Mouse (Mus musculus): ENCODE data around the gene Gm3755. TPM values are rescaled to one million over a fixed set of nuclear protein-coding genes. Genes with fewer than 3 reads are reported as not detected.
"Not testable (repeated sequence)": the region's sequence is repeated elsewhere in the genome, so short reads cannot be mapped to it uniquely, and the experiment has no call there.

Gm3755 gene
- total RNA-seq (2014; rRNA removed; ENCODE audit: low replicate concordance): not detected in 2 replicates
- not detected in 2 replicates for polyA plus RNA-seq (2015; fragmentation: Nextera tagmentation; extraction: Ambion mirVana)

- H3K4me1 ChIP-seq (ENCODE audit: control insufficient read depth, insufficient read depth); H3K4me2 ChIP-seq (ENCODE audit: low read depth, low read length); H3K9ac ChIP-seq (replicated peaks; ENCODE audit: low read depth, low read length); H3K4me3 ChIP-seq (ENCODE audit: low read depth, low read length); ATAC-seq (ENCODE audit: insufficient read depth, low read depth); H3K27ac ChIP-seq (ENCODE audit: low read depth); DNase-seq (ENCODE audit: low spot score); H3K36me3 ChIP-seq (replicated peaks; ENCODE audit: control insufficient read depth, insufficient read depth, low read length); H3K27me3 ChIP-seq (ENCODE audit: control insufficient read depth, insufficient read depth, low read length); H3K9me3 ChIP-seq (replicated peaks; ENCODE audit: control insufficient read depth, low read length): not testable (repeated sequence)
- WGBS: no CpG with 5 or more reads among the region's 2 CpGs
Measured at GRCm38 (mm10) chr14:7450817-7451216, at the start of gene Gm3755. TSS of gene Gm3755 (minus strand) at chr14:7450917.

DNA sequence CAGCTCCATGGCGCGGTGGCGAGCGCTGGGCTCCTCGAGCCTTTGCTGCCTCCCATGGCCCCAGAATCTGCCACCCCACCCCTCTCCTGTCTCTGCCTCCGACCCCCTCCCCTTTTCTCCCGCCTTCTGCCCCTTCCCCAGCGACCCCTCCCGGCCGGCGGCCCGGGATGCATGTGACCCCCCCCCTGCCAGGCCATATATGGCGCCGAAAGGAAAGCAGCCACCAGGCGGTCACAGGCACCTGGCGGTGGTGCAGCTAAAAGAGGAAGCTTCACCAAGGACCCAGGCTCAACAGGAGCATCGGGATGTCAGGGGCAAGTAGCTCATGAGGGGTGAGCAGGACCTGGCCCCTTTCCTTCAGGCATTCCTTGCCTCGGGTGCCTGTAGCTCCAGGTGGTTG, 38.0 kb upstream of the Gm3755 start:
- H3K4me1 ChIP-seq (ENCODE audit: control insufficient read depth, insufficient read depth); H3K27ac ChIP-seq (ENCODE audit: low read depth); ATAC-seq (ENCODE audit: insufficient read depth, low read depth); H3K9ac ChIP-seq (replicated peaks; ENCODE audit: low read depth, low read length); H3K27me3 ChIP-seq (ENCODE audit: control insufficient read depth, insufficient read depth, low read length); H3K9me3 ChIP-seq (replicated peaks; ENCODE audit: control insufficient read depth, low read length); H3K36me3 ChIP-seq (replicated peaks; ENCODE audit: control insufficient read depth, insufficient read depth, low read length): not testable (repeated sequence)
- DNase-seq (ENCODE audit: low spot score): peak; percentile 2
- WGBS: under 1% methylated on average over 10 of the region's 18 CpGs
- Histone ChIP-seq H3K4me3 (ENCODE audit: low read depth, low read length) (peak overlapping the region; percentile 26), H3K4me2 (ENCODE audit: low read depth, low read length) (peak overlapping the region; percentile 45)

- H3K36me3 ChIP-seq (replicated peaks; ENCODE audit: control insufficient read depth, insufficient read depth, low read length); H3K4me1 ChIP-seq (ENCODE audit: control insufficient read depth, insufficient read depth); H3K9ac ChIP-seq (replicated peaks; ENCODE audit: low read depth, low read length); H3K9me3 ChIP-seq (replicated peaks; ENCODE audit: control insufficient read depth, low read length); H3K4me2 ChIP-seq (ENCODE audit: low read depth, low read length); H3K27me3 ChIP-seq (ENCODE audit: control insufficient read depth, insufficient read depth, low read length); ATAC-seq (ENCODE audit: insufficient read depth, low read depth); H3K27ac ChIP-seq (ENCODE audit: low read depth); DNase-seq (ENCODE audit: low spot score); H3K4me3 ChIP-seq (ENCODE audit: low read depth, low read length): not testable (repeated sequence)
- WGBS: 27% methylated on average over 1 of the region's 3 CpGs
Measured at GRCm38 (mm10) chr14:7483662-7484061, 32.9 kb upstream of the Gm3755 start, which contains the start of gene Gm3752. TSS of gene Gm3752 (minus strand) at chr14:7483762.

DNA sequence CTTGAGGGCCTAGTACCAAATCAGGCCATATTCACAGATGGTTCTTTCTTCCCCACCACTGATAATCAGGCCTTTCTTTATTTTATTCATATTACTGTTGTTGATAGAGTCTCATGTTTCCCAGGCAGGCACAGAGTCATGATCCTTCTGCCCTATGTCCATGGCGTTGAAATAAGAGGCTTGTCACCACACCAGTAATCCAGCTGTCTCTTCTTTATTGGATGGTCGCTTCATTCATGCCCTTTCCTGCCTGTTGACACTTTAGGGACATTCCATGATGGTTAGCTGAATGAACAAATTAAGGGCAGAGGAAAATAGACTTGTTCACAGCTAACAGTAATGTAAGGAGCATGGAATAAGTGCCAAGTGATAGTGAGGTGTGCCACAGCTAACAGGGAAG, 28.2 kb downstream of the Gm3755 start:
- not testable (repeated sequence) for H3K4me2 ChIP-seq (ENCODE audit: low read depth, low read length); H3K4me3 ChIP-seq (ENCODE audit: low read depth, low read length); H3K27me3 ChIP-seq (ENCODE audit: control insufficient read depth, insufficient read depth, low read length); H3K9me3 ChIP-seq (replicated peaks; ENCODE audit: control insufficient read depth, low read length); H3K36me3 ChIP-seq (replicated peaks; ENCODE audit: control insufficient read depth, insufficient read depth, low read length); H3K4me1 ChIP-seq (ENCODE audit: control insufficient read depth, insufficient read depth); H3K27ac ChIP-seq (ENCODE audit: low read depth); ATAC-seq (ENCODE audit: insufficient read depth, low read depth); DNase-seq (ENCODE audit: low spot score); H3K9ac ChIP-seq (replicated peaks; ENCODE audit: low read depth, low read length)
- WGBS: 55% methylated on average over 2 of the region's 2 CpGs

Other genes starting within 250 kb of the Gm3755 start
- not detected in 2 replicates for gene Gm3727, start 186.2 kb downstream of the Gm3755 start, total RNA-seq (2014; rRNA removed; ENCODE audit: low replicate concordance)
- not detected in 2 replicates for gene Gm3727, start 186.2 kb downstream of the Gm3755 start, polyA plus RNA-seq (2015; fragmentation: Nextera tagmentation; extraction: Ambion mirVana)
- gene Gm3739, start 135.9 kb downstream of the Gm3755 start, total RNA-seq (2014; rRNA removed; ENCODE audit: low replicate concordance): 0.23 and 0.34 TPM in 2 replicates
- 0.41 and 0.45 TPM in 2 replicates for gene Gm3739, start 135.9 kb downstream of the Gm3755 start, polyA plus RNA-seq (2015; fragmentation: Nextera tagmentation; extraction: Ambion mirVana)
- not detected in 2 replicates for gene Gm5797, start 118.5 kb downstream of the Gm3755 start, total RNA-seq (2014; rRNA removed; ENCODE audit: low replicate concordance)
- gene Gm5797, start 118.5 kb downstream of the Gm3755 start, polyA plus RNA-seq (2015; fragmentation: Nextera tagmentation; extraction: Ambion mirVana): not detected in 2 replicates
- not detected in 2 replicates for gene Gm8374, start 85.8 kb downstream of the Gm3755 start, total RNA-seq (2014; rRNA removed; ENCODE audit: low replicate concordance)
- gene Gm8374, start 85.8 kb downstream of the Gm3755 start, polyA plus RNA-seq (2015; fragmentation: Nextera tagmentation; extraction: Ambion mirVana): not detected in 2 replicates
- 0.11 TPM in 1 of 2 replicates, not detected in the other for gene Gm3752, start 32.8 kb upstream of the Gm3755 start, total RNA-seq (2014; rRNA removed; ENCODE audit: low replicate concordance)
- 0.33 and 0.49 TPM in 2 replicates for gene Gm3752, start 32.8 kb upstream of the Gm3755 start, polyA plus RNA-seq (2015; fragmentation: Nextera tagmentation; extraction: Ambion mirVana)
- gene Gm3558, start 117.6 kb upstream of the Gm3755 start, total RNA-seq (2014; rRNA removed; ENCODE audit: low replicate concordance): not detected in 2 replicates
- gene Gm3558, start 117.6 kb upstream of the Gm3755 start, polyA plus RNA-seq (2015; fragmentation: Nextera tagmentation; extraction: Ambion mirVana): 0.22 and 0.51 TPM in 2 replicates
- not detected in 2 replicates for gene Gm10338, start 144.7 kb upstream of the Gm3755 start, total RNA-seq (2014; rRNA removed; ENCODE audit: low replicate concordance)
- gene Gm10338, start 144.7 kb upstream of the Gm3755 start, polyA plus RNA-seq (2015; fragmentation: Nextera tagmentation; extraction: Ambion mirVana): not detected in 2 replicates
- not detected in 2 replicates for gene Gm10128, start 193.1 kb upstream of the Gm3755 start, total RNA-seq (2014; rRNA removed; ENCODE audit: low replicate concordance)
- gene Gm10128, start 193.1 kb upstream of the Gm3755 start, polyA plus RNA-seq (2015; fragmentation: Nextera tagmentation; extraction: Ambion mirVana): not detected in 2 replicates

All from heart, postnatal 0 days (tissue).